Mouse (Mus musculus) kidney, adult 2 months (tissue): ENCODE results near the gene Wdr1.
A peak's percentile ranks its signal among the peaks of the same experiment; 100 is the strongest.

Source experiments
- CTCF ChIP-seq: fragments of 200-500 bp; conservative IDR thresholded peaks from 2 replicates; pipeline ENCODE4 v1.5.1; 2011; ENCODE audit warnings: low read depth, mild to moderate bottlenecking, control low read depth, low read length, moderate library complexity, mixed read lengths; ENCODE audit not compliant: insufficient read depth, insufficient read length
- POLR2A ChIP-seq: fragments of 200-500 bp; IDR thresholded peaks from one replicate; pipeline ENCODE4 v1.6.1; 2011; ENCODE audit warnings: low read depth, low read length, control low read depth

GRCm38 (mm10) chr5:38585450-38585849, 22.4 kb upstream of the Wdr1 start:
- TF ChIP-seq CTCF (peak; percentile 22; the same call in 1 of the 2 replicates), POLR2A (no peak)
